Mouse (Mus musculus): ENCODE data around the gene Dtx2.
"Not testable (repeated sequence)": the region's sequence is repeated elsewhere in the genome, so short reads cannot be mapped to it uniquely, and the experiment has no call there.

Dtx2 gene

DNA sequence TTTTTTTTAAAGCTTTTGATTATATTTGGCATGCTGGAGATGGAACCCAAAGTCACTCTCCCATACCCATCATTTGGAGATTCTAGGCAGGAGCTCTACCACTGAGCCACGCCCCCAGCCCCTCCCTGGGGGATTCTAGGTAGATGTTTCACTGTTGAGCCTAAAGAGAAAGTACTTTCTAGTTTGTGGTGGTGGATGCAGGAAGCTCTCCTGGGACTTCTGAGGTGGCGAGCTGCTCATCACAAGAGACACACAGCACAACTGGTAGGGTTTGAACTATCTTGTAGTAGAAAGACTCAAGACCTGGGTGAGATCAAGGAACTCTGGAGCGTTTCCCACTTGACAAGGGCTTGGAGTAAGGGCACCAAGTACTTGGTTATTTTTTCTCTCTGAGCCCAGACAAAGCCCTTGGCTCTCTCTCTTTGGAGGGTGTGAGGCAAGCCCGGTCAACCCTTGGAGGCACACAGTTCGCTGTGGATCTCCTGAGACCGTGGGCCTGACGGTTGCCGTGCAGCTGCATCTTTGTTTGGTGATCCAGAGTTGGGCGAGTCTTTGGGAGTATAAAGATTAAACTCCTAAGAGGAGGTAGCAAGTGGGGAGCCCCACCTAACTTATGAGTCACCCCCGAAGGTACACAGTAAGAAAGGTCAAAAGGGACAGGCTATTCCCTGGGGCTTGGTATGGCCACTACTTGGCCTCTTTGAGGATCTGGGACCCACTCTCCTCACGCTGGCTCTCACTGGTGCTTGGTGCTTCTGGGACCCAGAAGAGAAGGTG lies 59.9 kb downstream of the Dtx2 start, which contains the start of gene Upk3bl:
TSS of gene Upk3bl (plus strand) at position 192 of the 777 bp plus-strand sequence.
- DNase-seq (ENCODE audit: extremely low read depth, insufficient read length, low spot score), result no peak

DNA sequence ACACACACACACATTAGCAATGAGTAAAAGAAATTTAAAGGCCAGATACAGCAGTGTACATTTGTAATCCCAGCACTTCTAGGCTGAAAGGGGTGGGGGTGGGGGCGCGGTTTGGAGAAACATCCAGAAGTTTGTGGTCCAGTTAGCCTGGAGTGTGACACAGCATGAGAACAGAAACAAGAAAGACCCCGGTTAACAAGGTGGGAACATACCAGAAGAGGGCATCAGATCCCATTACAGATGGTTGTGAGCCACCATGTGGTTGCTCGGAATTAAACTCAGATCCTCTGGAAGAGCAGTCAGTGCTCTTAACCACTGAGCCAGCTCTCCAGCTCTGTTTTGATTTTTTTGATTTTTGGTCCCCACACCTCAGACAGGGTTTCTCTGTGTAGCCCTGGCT lies 61.5 kb downstream of the Dtx2 start:
- DNase-seq (ENCODE audit: extremely low read depth, insufficient read length, low spot score), result no peak

DNA sequence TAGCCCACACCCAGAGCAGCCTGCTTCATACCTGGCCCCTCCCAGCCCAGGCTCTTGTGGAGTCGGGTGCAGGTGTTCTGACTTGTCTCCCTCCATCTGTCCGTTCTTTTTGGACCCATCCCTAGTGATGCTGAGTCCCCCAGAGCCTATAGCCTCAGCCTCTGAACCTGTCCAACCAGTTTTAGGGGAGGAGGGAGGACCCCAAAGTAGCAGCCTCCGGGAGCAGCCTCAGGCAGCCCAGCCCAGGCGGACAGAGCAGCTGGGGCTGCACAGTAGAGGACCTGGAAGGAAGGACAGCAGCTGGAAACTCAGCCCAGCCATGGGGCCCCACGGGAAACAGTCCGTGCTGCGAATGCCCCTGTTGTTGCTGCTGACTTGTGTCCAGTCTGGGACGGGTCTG lies 62.5 kb downstream of the Dtx2 start:
- no peak for DNase-seq (ENCODE audit: extremely low read depth, insufficient read length, low spot score)

DNA sequence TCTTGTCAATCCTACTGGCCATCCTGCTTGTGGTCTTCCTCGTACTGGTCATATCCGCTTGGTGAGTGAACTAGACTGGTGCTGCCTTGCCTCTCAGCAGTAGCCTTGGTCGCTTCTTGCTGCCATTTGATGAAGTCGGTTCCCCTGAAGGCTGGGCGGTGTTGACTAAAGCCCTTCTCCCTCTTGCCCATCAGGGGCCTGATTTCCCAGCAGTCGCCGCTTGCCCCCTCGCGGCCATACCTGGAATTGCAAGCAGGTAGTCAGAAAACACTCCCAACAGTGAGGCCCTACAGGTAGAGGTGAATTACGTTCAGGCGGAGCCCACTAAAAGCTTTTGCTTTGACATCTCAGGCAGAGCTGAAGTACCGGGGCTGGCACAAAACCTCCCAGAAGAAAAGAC lies 67.0 kb downstream of the Dtx2 start:
- peak; percentile 59 for DNase-seq (ENCODE audit: extremely low read depth, insufficient read length, low spot score)

DNA sequence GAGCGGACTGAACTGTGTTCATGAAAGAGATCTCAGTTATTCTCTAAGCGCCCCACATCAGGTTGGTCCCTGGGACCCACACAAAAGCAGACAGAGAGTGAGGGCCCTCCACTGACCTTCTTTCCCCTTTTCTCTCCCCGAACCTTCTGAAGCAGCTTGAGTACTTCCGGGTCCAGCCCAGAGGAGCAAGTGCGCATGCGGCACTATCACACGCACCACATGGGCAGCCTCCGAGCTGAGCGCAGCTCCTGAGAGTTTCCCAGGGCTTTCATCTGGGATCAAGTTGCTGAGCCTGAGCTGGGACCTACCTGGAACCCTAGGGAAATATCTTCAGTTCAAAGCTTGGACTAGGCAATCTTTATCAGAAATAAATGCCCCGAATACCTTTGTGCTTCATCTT lies 69.3 kb downstream of the Dtx2 start:
- no peak for DNase-seq (ENCODE audit: extremely low read depth, insufficient read length, low spot score)

DNA sequence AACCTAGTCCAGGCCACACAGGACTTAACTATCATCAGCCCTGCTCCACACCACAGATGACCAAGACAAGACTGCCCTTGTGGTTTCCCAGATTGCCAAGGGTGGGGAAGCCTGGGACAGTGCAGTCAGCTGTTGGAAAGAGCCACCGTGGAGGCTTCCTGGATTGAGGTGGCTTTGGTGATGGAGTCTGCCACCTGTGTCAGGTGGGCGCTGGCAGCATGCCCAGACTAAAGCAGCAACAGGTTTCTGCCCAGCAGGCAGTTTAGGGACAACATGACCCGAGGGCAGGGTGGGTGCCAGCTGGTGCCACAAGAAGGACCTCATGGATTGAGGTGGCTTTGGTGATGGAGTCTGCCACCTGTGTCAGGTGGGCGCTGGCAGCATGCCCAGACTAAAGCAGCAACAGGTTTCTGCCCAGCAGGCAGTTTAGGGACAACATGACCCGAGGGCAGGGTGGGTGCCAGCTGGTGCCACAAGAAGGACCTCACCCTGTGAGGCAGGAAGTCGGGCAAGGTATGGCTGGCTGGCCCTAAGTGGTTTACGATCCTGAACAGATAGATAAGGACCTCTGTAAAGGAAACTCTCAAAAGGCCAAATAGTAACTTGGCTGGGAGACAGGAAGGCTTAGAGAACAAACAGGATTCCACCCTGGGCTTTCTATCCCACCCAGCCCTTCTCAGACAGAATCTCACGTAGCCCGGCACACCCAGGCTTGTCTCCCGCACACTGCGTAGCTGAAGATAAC lies 72.0 kb downstream of the Dtx2 start:
- DNase-seq (ENCODE audit: extremely low read depth, insufficient read length, low spot score), result not testable (repeated sequence)

DNA sequence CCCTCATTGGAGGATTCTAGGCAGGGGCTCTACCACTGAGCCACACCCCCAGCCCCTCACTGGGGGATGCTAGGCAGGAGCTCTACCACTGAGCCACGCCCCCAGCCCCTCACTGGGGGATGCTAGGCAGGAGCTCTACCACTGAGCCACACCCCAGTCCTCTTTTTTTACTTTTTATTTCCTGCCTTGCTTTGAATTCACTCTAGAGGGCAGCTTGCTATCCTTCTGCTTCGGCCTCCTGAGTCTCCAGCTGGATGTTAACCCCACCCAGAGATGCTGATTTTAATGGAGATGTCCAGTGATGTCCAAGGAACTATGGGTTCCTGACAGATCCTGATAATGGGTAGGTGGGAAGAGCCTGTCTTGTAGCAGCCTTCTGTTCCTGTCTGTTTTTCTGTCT lies 74.8 kb downstream of the Dtx2 start:
- DNase-seq (ENCODE audit: extremely low read depth, insufficient read length, low spot score), result no peak

DNA sequence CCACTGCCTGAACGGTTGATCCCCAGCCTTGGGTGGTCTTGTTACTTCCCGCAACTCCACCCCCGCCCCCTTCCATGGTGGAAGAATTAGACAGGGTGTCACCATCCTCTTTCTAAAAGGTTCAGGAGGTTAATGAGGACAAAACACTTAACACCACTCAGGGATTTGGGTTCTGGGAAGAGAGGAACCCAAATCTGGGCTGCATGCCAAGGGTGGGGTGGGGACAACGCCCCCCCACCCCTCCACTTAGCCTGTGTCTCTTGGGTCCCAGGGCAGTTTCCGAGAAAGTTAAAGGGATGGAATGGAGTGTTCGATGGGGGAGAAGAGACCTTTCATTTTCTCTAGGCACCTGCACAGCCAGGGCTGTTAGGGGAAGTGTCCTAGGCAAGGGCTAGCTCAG lies 78.5 kb downstream of the Dtx2 start:
- DNase-seq (ENCODE audit: extremely low read depth, insufficient read length, low spot score), result no peak

DNA sequence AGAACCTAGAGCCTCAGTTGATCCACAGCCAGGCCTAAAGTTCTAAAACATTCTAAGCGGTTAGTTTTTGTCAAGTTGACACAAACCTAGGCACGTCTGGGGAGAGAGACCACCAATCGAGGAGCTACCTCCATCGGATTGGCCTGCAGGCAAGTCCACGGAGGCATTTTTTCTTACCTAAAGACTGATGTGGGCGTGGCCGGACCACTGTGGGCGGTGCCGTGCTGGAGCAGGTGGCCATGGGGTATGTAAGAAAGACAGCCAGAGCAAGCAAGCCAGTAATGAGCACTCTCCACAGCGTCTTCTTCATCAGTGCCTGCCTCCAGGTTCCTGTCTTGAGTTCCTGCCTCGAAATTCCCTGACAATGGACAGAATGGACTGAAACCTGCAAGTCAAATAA lies 78.9 kb downstream of the Dtx2 start:
- no peak for DNase-seq (ENCODE audit: extremely low read depth, insufficient read length, low spot score)

DNA sequence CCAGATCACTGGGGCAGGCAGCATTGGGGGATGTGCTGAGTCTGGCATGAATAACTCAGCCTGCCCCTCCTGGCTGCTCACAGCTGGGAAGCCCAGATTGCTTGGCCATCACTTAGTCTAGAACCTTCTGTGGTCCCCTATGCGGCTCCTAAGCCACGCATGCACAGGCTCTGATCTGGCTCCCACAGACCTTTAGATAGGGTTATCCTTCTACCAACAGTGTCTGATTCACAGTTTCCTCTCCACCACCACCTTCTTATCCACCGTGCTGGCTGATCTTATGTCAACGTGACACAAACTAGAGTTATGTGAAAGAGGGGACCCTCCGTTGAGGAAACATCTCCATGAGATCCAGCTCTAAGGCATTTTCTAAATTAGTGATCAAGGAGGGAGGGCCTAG lies 80.5 kb downstream of the Dtx2 start:
- no peak for DNase-seq (ENCODE audit: extremely low read depth, insufficient read length, low spot score)

DNA sequence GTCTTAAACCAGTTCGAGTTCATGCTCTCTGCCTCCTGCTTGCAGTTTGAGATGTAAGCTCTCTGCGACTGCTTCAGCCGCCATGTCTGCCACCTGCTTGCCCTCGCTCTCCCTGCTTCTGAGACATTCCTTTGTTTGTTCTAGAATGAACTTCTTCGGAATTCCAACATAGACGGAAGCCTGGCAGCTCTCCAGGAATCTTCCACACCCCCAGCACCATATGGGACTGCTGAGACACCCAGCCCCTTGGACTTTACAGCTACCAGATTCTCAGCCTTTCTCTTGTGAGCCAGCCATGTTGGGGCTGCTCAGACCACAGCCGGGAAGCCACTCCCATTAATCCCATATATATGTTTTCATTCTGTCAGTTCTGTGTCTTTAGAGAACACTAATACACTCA lies 81.7 kb downstream of the Dtx2 start:
- DNase-seq (ENCODE audit: extremely low read depth, insufficient read length, low spot score), result no peak

DNA sequence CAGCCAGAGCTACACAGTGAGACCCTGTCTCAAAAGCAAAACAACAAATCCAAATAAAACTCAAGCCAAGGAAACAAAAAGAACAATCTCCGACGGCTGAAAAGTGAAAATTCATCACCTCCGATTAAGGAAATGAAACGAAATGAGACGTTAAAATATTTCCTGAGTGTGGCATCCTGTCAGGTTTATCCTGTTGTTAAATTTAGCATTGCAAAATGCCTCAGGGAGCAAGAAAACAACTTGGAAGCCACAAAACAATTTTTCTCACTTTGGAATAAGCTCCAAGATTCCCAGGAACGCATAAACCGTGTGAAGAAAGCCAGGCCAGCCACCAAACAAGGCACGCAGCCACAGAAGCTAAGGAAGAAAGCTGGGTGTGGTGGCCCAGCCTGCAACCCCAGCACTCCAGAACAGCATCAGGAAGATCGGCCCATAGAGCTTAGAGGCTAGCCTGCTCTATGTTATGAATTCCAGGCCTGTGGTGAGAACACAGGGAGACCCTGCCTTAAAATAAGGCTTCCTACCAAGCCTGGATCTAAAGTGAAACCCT lies 82.5 kb downstream of the Dtx2 start:
- DNase-seq (ENCODE audit: extremely low read depth, insufficient read length, low spot score), result no peak

DNA sequence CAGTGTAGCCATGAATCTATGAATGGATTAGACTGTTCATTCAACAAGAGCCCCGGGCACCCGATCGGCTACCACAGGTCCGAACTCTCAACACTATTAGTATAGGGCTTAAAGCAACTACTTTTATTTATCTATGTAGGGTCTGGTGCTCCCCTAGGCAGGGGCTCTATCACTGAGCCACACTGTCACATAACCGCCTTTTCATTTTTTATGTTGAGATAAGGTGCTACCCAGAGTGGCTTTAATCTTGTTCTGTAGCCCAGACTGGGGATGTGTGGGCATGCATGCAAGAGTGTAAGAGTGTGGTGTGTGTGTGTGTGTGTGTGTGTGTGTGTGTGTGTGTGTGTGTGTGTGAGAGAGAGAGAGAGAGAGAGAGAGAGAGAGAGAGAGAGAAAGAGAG lies 83.5 kb downstream of the Dtx2 start:
- DNase-seq (ENCODE audit: extremely low read depth, insufficient read length, low spot score), result no peak

DNA sequence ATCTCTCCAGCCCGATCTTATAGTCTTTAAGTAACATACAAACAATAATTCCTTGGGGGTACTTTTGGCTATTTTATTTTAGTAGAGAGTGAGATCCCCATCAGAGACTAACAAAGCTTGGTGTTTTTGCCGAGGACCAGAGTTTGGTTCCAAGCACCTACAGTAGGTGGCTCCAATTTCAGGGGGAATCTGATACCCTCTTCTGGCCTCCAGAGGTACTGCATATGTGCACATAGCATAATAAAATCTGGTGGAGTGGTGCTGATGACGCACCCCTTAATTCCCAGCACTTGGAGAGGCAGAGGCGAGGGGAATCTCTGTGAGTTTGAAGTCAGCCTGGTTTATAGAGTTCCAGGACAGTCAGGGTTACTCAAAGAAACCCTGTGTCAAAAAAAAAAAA lies 87.7 kb downstream of the Dtx2 start:
- no peak for DNase-seq (ENCODE audit: extremely low read depth, insufficient read length, low spot score)

Measured in 3134 (cell line).